Mouse (Mus musculus): ENCODE results near the gene Nfyc.

Gene Nfyc

GRCm38 (mm10) chr4:120712236-120712635 lies 119.1 kb downstream of the Nfyc start:
- Histone ChIP-seq H3K36me3 (ENCODE audit: insufficient read depth, low read length) (no peaks in the 10 kb centered on the region), H3K9me3 (ENCODE audit: low read length) (no peaks in the 10 kb centered on the region), H3K4me1 (replicated peaks; ENCODE audit: low read depth, low read length) (peaks cover 24% of the 10 kb centered on the region), H3K4me3 (replicated peaks; ENCODE audit: low read length) (no peak overlapping the region), H3K27me3 (ENCODE audit: insufficient read depth, low read length) (peaks cover 96% of the 10 kb centered on the region)
- TF ChIP-seq CTCF (conservative IDR thresholded peaks at IDR 0.05; ENCODE audit: low read length) (no peak), POU5F1 (IDR thresholded peaks at IDR 0.05; ENCODE audit: borderline replicate concordance, low read length) (no peak), NANOG (IDR thresholded peaks at IDR 0.05; ENCODE audit: borderline replicate concordance, low read length) (no peak)

Measured in E14TG2a.4 (cell line).